Mouse (Mus musculus): ENCODE measurements around the gene Taf4. TPM values are rescaled to one million over a fixed set of nuclear protein-coding genes. Genes with fewer than 3 reads are reported as not detected.

Gene Taf4
- polyA plus RNA-seq, 1 experiment from 2014 or later = 4.9 TPM

GRCm38 (mm10) chr2:179989098-179989497 lies 12.7 kb upstream of the Taf4 start:
- Histone ChIP-seq H3K4me2 (no peak overlapping the region), H3K27me3 (replicated peaks; ENCODE audit: control insufficient read depth, insufficient read depth, low read length) (no peaks in the 10 kb centered on the region), H3K9me3 (ENCODE audit: control insufficient read depth, low read length) (no peaks in the 10 kb centered on the region), H3K9ac (ENCODE audit: low read depth, low read length) (no peak overlapping the region), H3K4me1 (replicated peaks; ENCODE audit: control insufficient read depth, insufficient read depth, low read length) (no peaks in the 10 kb centered on the region), H3K36me3 (ENCODE audit: control insufficient read depth, insufficient read depth, low read length) (no peaks in the 10 kb centered on the region), H3K4me3 (ENCODE audit: low read depth, low read length) (no peak overlapping the region), H3K27ac (ENCODE audit: low read depth, low read length) (no peak overlapping the region)
- WGBS = 81% methylated on average over 1 of the region's 1 CpGs
- DNase-seq (ENCODE audit: low spot score) = no peak
- no peak for ATAC-seq (replicated peaks; ENCODE audit: low FRiP score)

GRCm38 (mm10) chr2:179986437-179987022 lies 10.1 kb upstream of the Taf4 start:
- DNase-seq (ENCODE audit: low spot score) (peak; percentile 30), ATAC-seq (replicated peaks; ENCODE audit: low FRiP score) (no peak)
- H3K36me3 ChIP-seq (ENCODE audit: control insufficient read depth, insufficient read depth, low read length) = no peaks in the 10 kb centered on the region
- H3K4me3 ChIP-seq (ENCODE audit: low read depth, low read length) = no peak overlapping the region
- WGBS = 69% methylated on average over 10 of the region's 10 CpGs
- H3K27ac ChIP-seq (ENCODE audit: low read depth, low read length) = no peak overlapping the region
- H3K27me3 ChIP-seq (replicated peaks; ENCODE audit: control insufficient read depth, insufficient read depth, low read length) = no peaks in the 10 kb centered on the region
- H3K9ac ChIP-seq (ENCODE audit: low read depth, low read length) = no peak overlapping the region
- H3K9me3 ChIP-seq (ENCODE audit: control insufficient read depth, low read length) = no peaks in the 10 kb centered on the region
- no peak overlapping the region for H3K4me2 ChIP-seq
- H3K4me1 ChIP-seq (replicated peaks; ENCODE audit: control insufficient read depth, insufficient read depth, low read length) = no peaks in the 10 kb centered on the region

- Histone ChIP-seq H3K9me3 (ENCODE audit: control insufficient read depth, low read length) (no peaks in the 10 kb centered on the region), H3K27me3 (replicated peaks; ENCODE audit: control insufficient read depth, insufficient read depth, low read length) (no peaks in the 10 kb centered on the region), H3K4me3 (ENCODE audit: low read depth, low read length) (no peak overlapping the region), H3K36me3 (ENCODE audit: control insufficient read depth, insufficient read depth, low read length) (no peaks in the 10 kb centered on the region), H3K27ac (ENCODE audit: low read depth, low read length) (no peak overlapping the region), H3K4me2 (no peak overlapping the region), H3K4me1 (replicated peaks; ENCODE audit: control insufficient read depth, insufficient read depth, low read length) (no peaks in the 10 kb centered on the region), H3K9ac (ENCODE audit: low read depth, low read length) (no peak overlapping the region)
- 85% methylated on average over 1 of the region's 1 CpGs for WGBS
- peak; percentile 24 for DNase-seq (ENCODE audit: low spot score)
- no peak for ATAC-seq (replicated peaks; ENCODE audit: low FRiP score)
Observed at GRCm38 (mm10) chr2:179985695-179986094, 9.2 kb upstream of the Taf4 start.

- 48% methylated on average over 7 of the region's 7 CpGs for WGBS
- no peaks in the 10 kb centered on the region for H3K27me3 ChIP-seq (replicated peaks; ENCODE audit: control insufficient read depth, insufficient read depth, low read length)
- no peak overlapping the region for H3K4me2 ChIP-seq
- H3K36me3 ChIP-seq (ENCODE audit: control insufficient read depth, insufficient read depth, low read length) = no peaks in the 10 kb centered on the region
- H3K4me3 ChIP-seq (ENCODE audit: low read depth, low read length) = no peak overlapping the region
- H3K9ac ChIP-seq (ENCODE audit: low read depth, low read length) = no peak overlapping the region
- ATAC-seq (replicated peaks; ENCODE audit: low FRiP score) (no peak), DNase-seq (ENCODE audit: low spot score) (peak; percentile 22)
- H3K27ac ChIP-seq (ENCODE audit: low read depth, low read length) = no peak overlapping the region
- no peaks in the 10 kb centered on the region for H3K4me1 ChIP-seq (replicated peaks; ENCODE audit: control insufficient read depth, insufficient read depth, low read length)
- H3K9me3 ChIP-seq (ENCODE audit: control insufficient read depth, low read length) = no peaks in the 10 kb centered on the region
Observed at GRCm38 (mm10) chr2:179984830-179985229, 8.4 kb upstream of the Taf4 start.

- no peaks in the 10 kb centered on the region for H3K27me3 ChIP-seq (replicated peaks; ENCODE audit: control insufficient read depth, insufficient read depth, low read length)
Observed at GRCm38 (mm10) chr2:179982715-179983114, 6.3 kb upstream of the Taf4 start.

GRCm38 (mm10) chr2:179980616-179981015 lies 4.2 kb upstream of the Taf4 start:
- Histone ChIP-seq H3K4me3 (ENCODE audit: low read depth, low read length) (no peak overlapping the region), H3K9me3 (ENCODE audit: control insufficient read depth, low read length) (no peaks in the 10 kb centered on the region), H3K36me3 (ENCODE audit: control insufficient read depth, insufficient read depth, low read length) (no peaks in the 10 kb centered on the region), H3K4me2 (no peak overlapping the region), H3K9ac (ENCODE audit: low read depth, low read length) (no peak overlapping the region), H3K4me1 (replicated peaks; ENCODE audit: control insufficient read depth, insufficient read depth, low read length) (no peaks in the 10 kb centered on the region; the same call in 1 of the 2 replicates), H3K27me3 (replicated peaks; ENCODE audit: control insufficient read depth, insufficient read depth, low read length) (no peaks in the 10 kb centered on the region), H3K27ac (ENCODE audit: low read depth, low read length) (no peak overlapping the region)
- ATAC-seq (replicated peaks; ENCODE audit: low FRiP score) (no peak), DNase-seq (ENCODE audit: low spot score) (peak; percentile 24)
- WGBS = 50% methylated on average over 4 of the region's 4 CpGs

More at GRCm38 (mm10) chr2:179982715-179983114, 6.3 kb upstream of the Taf4 start:
- Histone ChIP-seq H3K36me3 (ENCODE audit: control insufficient read depth, insufficient read depth, low read length) (no peaks in the 10 kb centered on the region), H3K4me1 (replicated peaks; ENCODE audit: control insufficient read depth, insufficient read depth, low read length) (no peaks in the 10 kb centered on the region; the same call in 1 of the 2 replicates), H3K9ac (ENCODE audit: low read depth, low read length) (no peak overlapping the region), H3K4me3 (ENCODE audit: low read depth, low read length) (no peak overlapping the region), H3K9me3 (ENCODE audit: control insufficient read depth, low read length) (no peaks in the 10 kb centered on the region), H3K4me2 (no peak overlapping the region), H3K27ac (ENCODE audit: low read depth, low read length) (no peak overlapping the region)
- ATAC-seq (replicated peaks; ENCODE audit: low FRiP score) (no peak), DNase-seq (ENCODE audit: low spot score) (no peak)
- WGBS = 82% methylated on average over 3 of the region's 3 CpGs

- no peak for ATAC-seq (replicated peaks; ENCODE audit: low FRiP score)
- Histone ChIP-seq H3K9me3 (ENCODE audit: control insufficient read depth, low read length) (no peaks in the 10 kb centered on the region), H3K9ac (ENCODE audit: low read depth, low read length) (no peak overlapping the region), H3K27me3 (replicated peaks; ENCODE audit: control insufficient read depth, insufficient read depth, low read length) (no peaks in the 10 kb centered on the region), H3K4me1 (replicated peaks; ENCODE audit: control insufficient read depth, insufficient read depth, low read length) (peaks cover 4% of the 10 kb centered on the region), H3K27ac (ENCODE audit: low read depth, low read length) (no peak overlapping the region), H3K36me3 (ENCODE audit: control insufficient read depth, insufficient read depth, low read length) (no peaks in the 10 kb centered on the region), H3K4me3 (ENCODE audit: low read depth, low read length) (no peak overlapping the region), H3K4me2 (no peak overlapping the region)
- WGBS = 75% methylated on average over 8 of the region's 8 CpGs
- DNase-seq (ENCODE audit: low spot score) = peak; percentile 20
Observed at GRCm38 (mm10) chr2:179979836-179980235, 3.4 kb upstream of the Taf4 start.

- Histone ChIP-seq H3K9ac (ENCODE audit: low read depth, low read length) (no peak overlapping the region), H3K4me3 (ENCODE audit: low read depth, low read length) (no peak overlapping the region), H3K36me3 (ENCODE audit: control insufficient read depth, insufficient read depth, low read length) (no peaks in the 10 kb centered on the region), H3K27me3 (replicated peaks; ENCODE audit: control insufficient read depth, insufficient read depth, low read length) (no peaks in the 10 kb centered on the region), H3K9me3 (ENCODE audit: control insufficient read depth, low read length) (no peaks in the 10 kb centered on the region), H3K27ac (ENCODE audit: low read depth, low read length) (no peak overlapping the region), H3K4me2 (no peak overlapping the region), H3K4me1 (replicated peaks; ENCODE audit: control insufficient read depth, insufficient read depth, low read length) (peaks cover 20% of the 10 kb centered on the region)
- 76% methylated on average over 3 of the region's 3 CpGs for WGBS
- ATAC-seq (replicated peaks; ENCODE audit: low FRiP score) (no peak), DNase-seq (ENCODE audit: low spot score) (no peak)
Observed at GRCm38 (mm10) chr2:179978250-179978649, 1.8 kb upstream of the Taf4 start.

GRCm38 (mm10) chr2:179977344-179978025 lies 1.0 kb upstream of the Taf4 start:
- Histone ChIP-seq H3K9me3 (ENCODE audit: control insufficient read depth, low read length) (no peaks in the 10 kb centered on the region), H3K4me2 (peak overlapping the region; percentile 69), H3K4me1 (replicated peaks; ENCODE audit: control insufficient read depth, insufficient read depth, low read length) (peaks cover 28% of the 10 kb centered on the region), H3K9ac (ENCODE audit: low read depth, low read length) (peak overlapping the region; percentile 95), H3K4me3 (ENCODE audit: low read depth, low read length) (peak overlapping the region; percentile 91), H3K27ac (ENCODE audit: low read depth, low read length) (peak overlapping the region; percentile 85), H3K36me3 (ENCODE audit: control insufficient read depth, insufficient read depth, low read length) (no peaks in the 10 kb centered on the region), H3K27me3 (replicated peaks; ENCODE audit: control insufficient read depth, insufficient read depth, low read length) (no peaks in the 10 kb centered on the region)
- WGBS = 16% methylated on average over 10 of the region's 10 CpGs
- no peak for ATAC-seq (replicated peaks; ENCODE audit: low FRiP score)
- DNase-seq (ENCODE audit: low spot score) = no peak

Data from liver, embryonic 11.5 days (tissue).